Mouse (Mus musculus) regulatory T cell (primary cell): ENCODE measurements around the gene Sacm1l.

Experiments
- in situ Hi-C: fragments of 300-600 bp; cut with MboI, MseI; formaldehyde crosslinking; loops from one replicate; pipeline ENCODE4 v1.15.1; 2025; ENCODE audit warnings: high pct_unique_total_duplicates

The Sacm1l gene

GRCm38 (mm10) chr9:123508986-123509385 lies 20.6 kb upstream of the Sacm1l start:
- in situ Hi-C loops = no loop called here

GRCm38 (mm10) chr9:123509638-123510604 lies 19.6 kb upstream of the Sacm1l start:
- in situ Hi-C loops = no loop called here

- in situ Hi-C loops = no loop called here
These were observed 18.6 kb upstream of the Sacm1l start for GRCm38 (mm10) chr9:123510926-123511325.

GRCm38 (mm10) chr9:123512482-123512881 lies 17.1 kb upstream of the Sacm1l start:
- in situ Hi-C loops = no loop called here

- in situ Hi-C loops = no loop called here
These were observed 14.5 kb upstream of the Sacm1l start for GRCm38 (mm10) chr9:123515087-123515486.

- in situ Hi-C loops = no loop called here
These were observed 12.7 kb upstream of the Sacm1l start for GRCm38 (mm10) chr9:123516641-123517385.

- in situ Hi-C loops = no loop called here
These were observed 10.3 kb upstream of the Sacm1l start for GRCm38 (mm10) chr9:123518969-123519894.

- in situ Hi-C loops = loop anchor here (5.0 kb wide), 3 partner anchors 68 to 368 kb away; partner anchors contain the start of genes Clec3b and Tmem158
These were observed 8.8 kb upstream of the Sacm1l start for GRCm38 (mm10) chr9:123520735-123521134.

- in situ Hi-C loops = loop anchor here (5.0 kb wide), 3 partner anchors 71 to 371 kb away; partner anchors contain the start of genes Clec3b and Tmem158
These were observed 5.9 kb upstream of the Sacm1l start for GRCm38 (mm10) chr9:123523676-123524075.

- in situ Hi-C loops = loop anchor here (5.0 kb wide), 1 partner anchor 38 kb away; no protein-coding TSS in a partner anchor
These were observed 4.5 kb upstream of the Sacm1l start for GRCm38 (mm10) chr9:123525095-123525494.

- in situ Hi-C loops = loop anchor here (5.0 kb wide), 1 partner anchor 39 kb away; no protein-coding TSS in a partner anchor
These were observed 3.1 kb upstream of the Sacm1l start for GRCm38 (mm10) chr9:123526502-123526901.

- in situ Hi-C loops = loop anchor here (5.0 kb wide), 1 partner anchor 41 kb away; no protein-coding TSS in a partner anchor
These were observed 1.3 kb upstream of the Sacm1l start for GRCm38 (mm10) chr9:123528087-123528925.

- in situ Hi-C loops = loop anchor here (5.0 kb wide), 1 partner anchor 42 kb away; no protein-coding TSS in a partner anchor
These were observed 648 bp upstream of the Sacm1l start for GRCm38 (mm10) chr9:123528926-123529295.

GRCm38 (mm10) chr9:123530158-123530475 lies 558 bp downstream of the Sacm1l start:
- in situ Hi-C loops = no loop called here

GRCm38 (mm10) chr9:123530566-123531130 lies 1.1 kb downstream of the Sacm1l start:
- in situ Hi-C loops = no loop called here

- in situ Hi-C loops = no loop called here
These were observed 1.7 kb downstream of the Sacm1l start for GRCm38 (mm10) chr9:123531234-123531633.

GRCm38 (mm10) chr9:123536613-123537012 lies 7.1 kb downstream of the Sacm1l start:
- in situ Hi-C loops = no loop called here

- in situ Hi-C loops = no loop called here
These were observed 8.6 kb downstream of the Sacm1l start for GRCm38 (mm10) chr9:123538189-123538588.

- in situ Hi-C loops = no loop called here
These were observed 9.5 kb downstream of the Sacm1l start for GRCm38 (mm10) chr9:123539093-123539492.

- in situ Hi-C loops = no loop called here
These were observed 10.3 kb downstream of the Sacm1l start for GRCm38 (mm10) chr9:123539823-123540222.
